Mouse (Mus musculus) thymus, adult 18-20 months (tissue): ENCODE data around the gene Cd180.
"Not testable (repeated sequence)": the region's sequence is repeated elsewhere in the genome, so short reads cannot be mapped to it uniquely, and the experiment has no call there.

Experiments used
- DNase-seq, 2 experiments: peaks; one replicate each; pipeline ENCODE4 v3.0.0; 2022; ENCODE audit warnings: mixed read lengths in 2 of 2

Gene Cd180

DNA sequence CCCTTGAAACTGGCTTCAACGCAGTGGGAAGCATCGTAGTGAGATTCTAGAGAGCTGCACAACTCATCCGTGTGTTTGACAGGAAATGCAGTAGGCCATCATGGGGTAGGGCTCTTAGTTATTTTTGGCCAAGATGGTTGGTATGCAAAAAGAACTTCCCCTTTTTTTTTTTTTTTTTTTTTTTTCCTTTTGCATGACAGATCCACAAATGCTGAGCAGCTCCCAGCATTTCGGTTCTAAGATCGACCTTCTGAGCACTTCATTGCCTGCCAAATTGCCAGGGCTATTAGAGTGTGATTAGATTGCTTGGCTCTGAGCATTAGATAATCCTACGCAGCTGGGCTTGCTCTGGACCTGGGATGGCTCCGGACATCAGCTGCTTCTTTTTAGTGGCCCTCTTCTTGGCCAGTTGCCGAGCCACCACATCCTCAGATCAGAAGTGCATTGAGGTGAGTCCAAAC, at the start of gene Cd180:
Cd180 (plus strand) TSS at position 218 of the 461 bp plus-strand sequence.
- DNase-seq, result no peak

GRCm38 (mm10) chr13:102644344-102644743, 49.0 kb upstream of the Cd180 start:
- no peak for DNase-seq

DNA sequence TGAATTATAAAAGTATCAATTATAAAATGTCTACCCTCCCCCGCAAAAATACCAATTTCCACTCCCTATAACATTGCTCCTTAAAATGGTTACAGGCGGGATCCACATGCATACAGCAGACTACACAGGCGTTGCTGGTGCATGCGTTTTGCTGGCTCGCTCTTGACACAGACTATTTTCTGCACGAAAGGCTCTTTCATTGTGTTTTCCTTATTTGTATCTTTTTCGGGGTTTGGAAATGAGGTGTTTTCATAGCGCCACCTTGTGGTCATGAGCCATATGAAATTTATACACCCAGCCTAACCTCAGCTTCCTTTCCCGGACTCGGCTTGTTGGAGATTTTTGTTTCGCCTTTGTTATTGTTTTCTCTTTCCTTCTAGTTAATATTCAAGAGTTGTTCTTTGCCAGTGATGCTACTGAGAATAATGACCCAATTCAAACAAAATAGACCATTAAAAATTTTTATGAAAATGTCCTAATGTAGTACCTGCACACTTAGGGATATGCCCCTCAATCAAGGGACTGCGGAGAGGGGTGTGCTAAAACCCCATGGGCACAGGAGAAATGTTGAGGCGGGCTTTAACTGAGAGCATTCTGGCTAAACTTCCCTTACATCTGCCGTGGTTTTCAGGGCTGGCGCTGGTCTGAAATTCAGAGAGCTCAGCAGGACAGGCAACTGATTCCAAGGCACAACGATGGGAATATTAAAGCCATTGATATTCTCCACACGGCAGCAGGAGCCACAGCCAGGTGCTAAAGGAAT, 48.4 kb upstream of the Cd180 start:
- no peak for DNase-seq

DNA sequence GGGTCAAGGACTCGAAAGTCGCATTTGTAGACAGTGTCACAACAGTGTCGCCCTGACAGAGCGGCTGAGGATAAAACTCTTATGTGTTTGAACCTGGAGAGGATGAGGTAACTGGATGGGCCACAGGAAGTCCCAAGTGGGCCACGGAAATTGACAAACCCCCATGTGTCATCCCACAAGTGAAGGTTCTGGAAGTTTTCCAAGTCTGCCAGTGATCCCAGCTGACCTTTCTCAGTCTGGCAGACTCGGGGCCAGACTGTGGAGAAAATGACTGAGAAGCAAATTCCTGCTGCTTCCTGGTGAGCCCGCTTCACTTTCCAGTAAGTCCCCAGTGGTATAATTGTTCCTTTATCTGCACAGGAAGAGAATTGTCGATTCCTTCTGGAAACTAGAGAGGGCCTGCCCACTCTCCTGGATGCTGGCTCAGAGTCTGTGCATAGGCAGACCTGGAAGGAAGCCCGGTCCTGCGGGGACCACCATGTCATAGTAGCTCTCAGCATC, 47.0 kb upstream of the Cd180 start:
- DNase-seq, result no peak

DNA sequence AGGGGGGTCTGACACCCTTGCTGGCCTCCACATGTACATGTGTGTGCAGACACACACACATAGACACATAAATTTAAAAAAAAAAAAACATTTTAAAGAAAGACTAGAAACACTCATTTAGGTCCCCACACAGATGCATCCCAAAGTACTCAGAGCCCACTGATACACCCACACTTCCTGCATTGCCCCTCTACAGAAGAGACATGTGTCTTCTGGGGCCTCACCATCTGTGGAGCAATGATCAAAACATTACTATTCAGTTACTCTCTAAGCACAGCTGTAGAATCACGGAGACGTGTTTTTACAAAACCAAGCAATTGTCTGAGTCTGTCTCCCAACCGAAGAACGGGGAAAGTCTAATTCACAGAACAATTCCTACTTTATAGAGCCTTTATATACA, 45.8 kb upstream of the Cd180 start:
- no peak for DNase-seq

DNA sequence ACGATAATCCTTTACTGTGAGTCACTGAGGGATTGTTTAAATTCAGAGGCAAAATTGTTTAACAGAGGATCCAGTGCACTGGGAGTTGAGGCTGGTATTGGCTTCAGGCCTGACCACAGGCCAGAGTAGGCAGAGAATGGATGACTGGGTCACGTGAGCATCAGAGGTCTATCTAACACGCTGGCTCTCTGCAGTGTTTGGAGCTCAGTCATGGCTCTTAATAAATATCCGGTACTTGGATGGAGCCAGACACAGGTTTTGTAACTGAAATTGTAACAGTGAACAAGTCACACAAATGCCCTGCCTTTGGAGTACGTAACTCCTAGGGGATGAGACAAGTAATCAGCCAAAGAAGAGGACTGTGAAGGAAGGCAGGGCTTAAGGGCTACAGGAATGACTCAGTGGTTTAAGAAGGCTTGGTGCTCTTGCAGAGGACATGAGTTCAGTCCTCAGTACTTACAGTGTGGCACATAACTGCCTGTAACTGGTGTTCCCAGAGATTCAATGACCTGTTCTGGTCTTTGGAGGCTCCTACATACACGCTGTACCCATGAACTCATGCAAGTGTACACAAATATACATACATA, 41.0 kb upstream of the Cd180 start:
- no peak for DNase-seq

DNA sequence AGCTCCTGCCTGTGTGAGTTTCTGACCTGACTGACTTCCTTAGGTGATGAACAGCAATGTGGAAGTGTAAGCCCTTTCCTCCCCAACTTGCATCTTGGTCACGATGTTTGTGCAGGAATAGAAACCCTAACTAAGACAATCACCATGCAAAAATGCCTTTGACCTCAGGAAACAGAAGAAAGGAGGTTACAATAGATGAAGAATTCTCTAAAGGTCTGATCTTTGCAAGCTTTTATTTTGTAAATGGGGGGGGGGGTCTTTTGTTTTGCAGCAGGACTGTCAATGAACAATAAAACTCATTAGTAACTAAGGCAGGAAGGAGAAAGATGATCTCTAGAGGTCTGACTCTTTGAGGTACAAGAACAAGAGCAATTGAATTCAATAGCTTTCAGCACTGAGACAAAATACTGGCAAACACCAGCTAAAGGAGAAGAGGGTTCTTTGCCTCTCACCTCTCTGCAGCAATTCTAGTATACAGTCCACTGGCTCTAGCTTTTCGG, 38.2 kb upstream of the Cd180 start:
- no peak for DNase-seq

GRCm38 (mm10) chr13:102656153-102656690, 37.1 kb upstream of the Cd180 start:
- DNase-seq, result no peak

DNA sequence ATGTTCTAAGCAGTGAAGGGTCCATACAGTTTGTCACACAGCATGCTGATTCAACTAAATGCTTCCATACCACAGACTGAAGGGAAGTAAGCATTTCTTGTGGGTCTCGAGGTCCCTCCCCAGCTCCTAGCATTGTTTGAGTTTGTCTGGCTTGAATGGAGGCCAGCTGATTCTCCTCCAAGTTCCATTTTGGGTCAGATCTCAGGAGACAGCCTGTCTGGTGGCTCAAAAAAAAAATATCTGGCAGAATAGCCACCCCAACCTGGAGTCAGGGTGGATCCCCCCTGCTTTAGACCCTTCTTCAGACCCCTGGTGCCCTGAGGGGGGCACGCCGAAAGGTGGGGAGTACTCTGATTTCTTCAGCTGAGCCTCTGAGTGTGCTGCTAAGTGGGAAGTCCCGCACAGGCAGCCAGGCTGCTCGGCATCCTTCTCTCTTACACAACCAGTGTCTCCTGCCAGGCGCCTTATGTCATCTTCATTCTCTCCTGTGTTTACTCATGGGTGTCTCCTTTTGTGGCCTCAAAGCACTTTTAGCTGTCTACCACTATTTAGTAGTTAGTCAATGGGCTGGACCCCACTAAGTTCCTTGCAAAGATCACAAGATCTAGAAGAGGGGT, 35.0 kb upstream of the Cd180 start:
- DNase-seq, result no peak

- DNase-seq, result no peak
These were observed 29.3 kb upstream of the Cd180 start for GRCm38 (mm10) chr13:102664041-102664440.

- DNase-seq, result peak; percentile 60 to 72
These were observed 28.3 kb upstream of the Cd180 start for GRCm38 (mm10) chr13:102664843-102665587.

- no peak for DNase-seq
These were observed 27.6 kb upstream of the Cd180 start for GRCm38 (mm10) chr13:102665588-102666232.

- no peak for DNase-seq
These were observed 27.1 kb upstream of the Cd180 start for GRCm38 (mm10) chr13:102666233-102666614.

- no peak for DNase-seq
These were observed 26.6 kb upstream of the Cd180 start for GRCm38 (mm10) chr13:102666731-102667130.

DNA sequence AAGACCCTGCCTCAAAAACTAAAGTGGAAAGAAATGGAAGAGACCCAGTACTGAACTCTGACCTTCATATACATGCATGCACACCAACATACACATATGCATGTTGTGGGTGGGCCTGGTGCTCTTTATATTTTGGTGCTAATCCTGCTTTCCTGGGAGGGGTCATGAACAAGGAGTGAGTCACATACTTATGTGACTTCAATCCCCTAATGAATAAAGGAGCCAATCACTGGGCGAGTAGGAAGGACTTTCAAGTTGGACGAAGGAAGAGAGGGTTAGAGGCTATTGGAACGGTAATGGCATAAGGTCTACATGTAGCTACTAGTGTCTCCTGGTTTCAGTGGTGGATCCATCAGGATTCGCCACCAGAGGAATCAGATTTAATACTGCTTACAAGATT, 26.0 kb upstream of the Cd180 start:
- no peak for DNase-seq

DNA sequence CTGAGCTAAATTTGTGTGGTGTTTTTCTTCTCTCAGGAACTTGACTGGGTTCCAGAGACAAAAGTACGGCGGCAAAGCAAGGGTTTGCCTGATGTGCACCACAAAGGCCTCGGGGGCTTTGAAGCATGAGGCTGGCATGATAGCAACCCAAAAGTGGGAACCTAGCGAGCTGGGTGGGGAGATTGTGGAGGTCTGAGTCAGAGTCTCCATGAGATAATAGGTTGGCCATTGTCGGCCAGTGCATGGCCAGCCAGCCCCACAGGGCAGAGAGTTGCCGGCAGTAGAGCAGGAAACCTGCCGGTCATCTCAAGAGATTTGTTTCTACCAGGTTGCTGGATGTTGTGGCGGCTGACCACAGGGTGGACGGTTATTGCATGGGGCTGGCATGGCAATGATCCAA, 25.5 kb upstream of the Cd180 start:
- DNase-seq, result no peak

- no peak for DNase-seq
These were observed 24.4 kb upstream of the Cd180 start for GRCm38 (mm10) chr13:102668933-102669332.

GRCm38 (mm10) chr13:102669522-102670256, 23.7 kb upstream of the Cd180 start:
- no peak for DNase-seq

GRCm38 (mm10) chr13:102670503-102670902, 22.9 kb upstream of the Cd180 start:
- no peak for DNase-seq

GRCm38 (mm10) chr13:102674083-102674482, 19.3 kb upstream of the Cd180 start:
- no peak for DNase-seq

- not testable (repeated sequence) for DNase-seq
These were observed 15.8 kb upstream of the Cd180 start for GRCm38 (mm10) chr13:102677602-102678001.
